Mouse (Mus musculus) stomach, embryonic 14.5 days (tissue): ENCODE results near the gene Krt25. TPM values are rescaled to one million over a fixed set of nuclear protein-coding genes. Genes with fewer than 3 reads are reported as not detected.

Source experiments
- ATAC-seq: fragments of 200-750 bp; cut with Nextera tagmentation; 2 replicates; pipeline ENCODE4 v1.8.0; 2017; ENCODE audit warnings: low read depth, moderate TSS enrichment; ENCODE audit not compliant: insufficient number of reproducible peaks, insufficient read depth, low FRiP score
- H3K27ac ChIP-seq: fragments of 300-500 bp; sonication (generic); 2 replicates; pipeline ENCODE4 v1.5.1; 2014; ENCODE audit warnings: mild to moderate bottlenecking, low read length, moderate library complexity, mixed read lengths
- H3K27me3 ChIP-seq: fragments of 300-500 bp; sonication (generic); 2 replicates; pipeline ENCODE4 v1.6.1; 2014; ENCODE audit warnings: low read length, control low read depth, mixed read lengths; ENCODE audit not compliant: control insufficient read depth, insufficient read depth
- H3K36me3 ChIP-seq: fragments of 300-500 bp; sonication (generic); 2 replicates; pipeline ENCODE4 v1.6.1; 2014; ENCODE audit warnings: mild to moderate bottlenecking, control low read depth, low read length, moderate library complexity, mixed read lengths; ENCODE audit not compliant: control insufficient read depth, insufficient read depth
- H3K4me1 ChIP-seq: fragments of 300-500 bp; sonication (generic); 2 replicates; pipeline ENCODE4 v1.6.1; 2014; ENCODE audit warnings: low read length, control low read depth, mixed read lengths; ENCODE audit not compliant: control insufficient read depth, insufficient read depth
- H3K4me2 ChIP-seq: fragments of 300-500 bp; sonication (generic); replicated peaks from 2 replicates; pipeline ENCODE4 v1.6.1; 2014; ENCODE audit warnings: low read depth, low read length, control low read depth
- H3K4me3 ChIP-seq: fragments of 300-500 bp; sonication (generic); 2 replicates; pipeline ENCODE4 v1.5.1; 2014; ENCODE audit warnings: low read depth, low read length, control low read depth
- H3K9ac ChIP-seq: fragments of 300-500 bp; sonication (generic); replicated peaks from 2 replicates; pipeline ENCODE4 v1.6.1; 2014; ENCODE audit warnings: low read depth, mild to moderate bottlenecking, control low read depth, low read length, moderate library complexity, mixed read lengths
- H3K9me3 ChIP-seq: fragments of 300-500 bp; sonication (generic); 2 replicates; pipeline ENCODE4 v1.6.1; 2016; ENCODE audit warnings: low read depth, low read length, control low read depth; ENCODE audit not compliant: control insufficient read depth
- WGBS: fragments of 180-500 bp; shearing (Covaris S2); extraction: QIAGEN DNeasy Blood & Tissue Kit; methylation state at CpG from one replicate; pipeline ENCODE4 v1.1.7; 2014; 5-methylcytosine and 5-hydroxymethylcytosine counted together
- polyA plus RNA-seq: library from polyadenylated mRNA; unstranded; fragments of >200 nt; fragmentation: Nextera tagmentation; extraction: Ambion mirVana; gene quantifications from 2 replicates; pipeline ENCODE4 v1.2.1, GENCODE M21; 2014

The Krt25 gene
- polyA plus RNA-seq, 1 experiment from 2014 or later = not detected

DNA sequence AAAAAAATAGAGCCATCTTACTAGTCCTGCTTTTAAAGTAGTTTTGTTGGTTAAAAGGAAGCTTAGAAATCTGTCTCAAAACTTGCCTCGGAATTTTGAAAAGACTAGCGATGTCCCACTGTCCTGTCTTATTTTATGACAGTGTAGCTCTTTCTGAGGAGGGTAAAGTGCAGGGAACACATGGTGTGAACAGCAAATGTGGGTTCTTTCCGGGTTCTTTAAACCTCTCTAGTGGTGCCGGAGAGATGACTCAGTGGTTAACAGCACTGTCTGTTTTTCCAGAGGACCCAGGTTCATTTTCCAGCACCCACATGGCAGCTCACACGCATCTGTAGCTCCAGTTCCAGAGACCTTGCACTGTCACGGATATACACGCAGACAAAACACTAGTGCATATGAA is 53.6 kb downstream of the Krt25 start:
- whole genome bisulfite sequencing = 75% methylated on average over 7 of the region's 7 CpGs
- no peaks in the 10 kb centered on the region for H3K9me3 ChIP-seq
- no peaks in the 10 kb centered on the region for H3K36me3 ChIP-seq
- H3K4me3 ChIP-seq = no peak overlapping the region
- H3K27ac ChIP-seq = no peak overlapping the region
- no peak for ATAC-seq
- H3K27me3 ChIP-seq = no peaks in the 10 kb centered on the region
- no peak overlapping the region for H3K4me2 ChIP-seq
- no peaks in the 10 kb centered on the region for H3K4me1 ChIP-seq
- no peak overlapping the region for H3K9ac ChIP-seq

DNA sequence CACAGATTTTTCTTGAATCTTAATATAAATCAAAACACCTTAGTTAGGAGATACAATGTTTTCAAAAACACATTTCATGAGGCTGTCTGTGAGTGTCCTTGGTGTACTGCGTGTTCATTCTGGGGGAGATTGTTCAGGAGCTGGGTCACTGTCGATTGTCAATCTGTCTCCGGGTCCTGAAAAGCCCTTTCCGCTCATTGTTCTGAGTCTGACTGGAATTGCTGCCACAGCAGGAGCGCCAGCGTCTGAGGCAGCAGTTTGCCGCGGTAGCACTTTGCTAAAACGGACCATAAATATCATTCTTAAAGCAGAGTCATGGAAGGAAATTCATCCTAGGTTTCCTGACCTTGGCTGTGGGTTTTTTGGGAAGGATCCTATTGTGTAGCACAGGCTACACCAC is 57.0 kb downstream of the Krt25 start:
- H3K27me3 ChIP-seq = no peaks in the 10 kb centered on the region
- ATAC-seq = no peak
- H3K4me2 ChIP-seq = no peak overlapping the region
- H3K27ac ChIP-seq = no peak overlapping the region
- H3K9ac ChIP-seq = no peak overlapping the region
- H3K9me3 ChIP-seq = no peaks in the 10 kb centered on the region
- H3K4me1 ChIP-seq = no peaks in the 10 kb centered on the region
- no peak overlapping the region for H3K4me3 ChIP-seq
- H3K36me3 ChIP-seq = no peaks in the 10 kb centered on the region
- whole genome bisulfite sequencing = 54% methylated on average over 9 of the region's 9 CpGs

Other genes starting within 250 kb of the Krt25 start
- 2.4 and 2.5 TPM in 2 replicates for gene Tns4, start 233.6 kb downstream of the Krt25 start, polyA plus RNA-seq
- 0.46 and 0.52 TPM in 2 replicates for gene Ccr7, start 167.9 kb downstream of the Krt25 start, polyA plus RNA-seq
- 156 and 164 TPM in 2 replicates for gene Smarce1, start 91.9 kb downstream of the Krt25 start, polyA plus RNA-seq
- 0.18 and 0.68 TPM in 2 replicates for gene Krt222, start 78.9 kb downstream of the Krt25 start, polyA plus RNA-seq
- gene Krt24, start 37.7 kb downstream of the Krt25 start, polyA plus RNA-seq = 0.13 TPM in 1 of 2 replicates, not detected in the other
- not detected in 2 replicates for gene Krt26, start 15.0 kb upstream of the Krt25 start, polyA plus RNA-seq
- not detected in 2 replicates for gene Krt27, start 28.2 kb upstream of the Krt25 start, polyA plus RNA-seq
- gene Krt28, start 52.0 kb upstream of the Krt25 start, polyA plus RNA-seq = 0.21 TPM in 1 of 2 replicates, not detected in the other
- gene Krt10, start 66.4 kb upstream of the Krt25 start, polyA plus RNA-seq = 31.7 and 37.0 TPM in 2 replicates
- gene Krt12, start 99.3 kb upstream of the Krt25 start, polyA plus RNA-seq = not detected in 2 replicates
- gene Krt20, start 115.2 kb upstream of the Krt25 start, polyA plus RNA-seq = 3.0 and 3.9 TPM in 2 replicates
- 18.3 and 21.4 TPM in 2 replicates for gene Krt23, start 170.2 kb upstream of the Krt25 start, polyA plus RNA-seq
- not detected in 2 replicates for gene Krt39, start 198.4 kb upstream of the Krt25 start, polyA plus RNA-seq
- gene Krt40, start 220.2 kb upstream of the Krt25 start, polyA plus RNA-seq = not detected in 2 replicates
- not detected in 2 replicates for gene Krtap3-3, start 227.9 kb upstream of the Krt25 start, polyA plus RNA-seq
- not detected in 2 replicates for gene Krtap3-2, start 233.9 kb upstream of the Krt25 start, polyA plus RNA-seq
- not detected in 2 replicates for gene Gm11939, start 236.5 kb upstream of the Krt25 start, polyA plus RNA-seq
- gene Krtap3-1, start 243.7 kb upstream of the Krt25 start, polyA plus RNA-seq = not detected in 2 replicates